Mouse (Mus musculus) CD8-positive naive resting alpha-beta T cell, adult 57 days (primary cell): ENCODE measurements around the gene AA467197. TPM values are rescaled to one million over a fixed set of nuclear protein-coding genes. Genes with fewer than 3 reads are reported as not detected.

Source experiments
- total RNA-seq: library from RNA; stranded (reverse); gene quantifications from one replicate; pipeline ENCODE4 v1.2.4, GENCODE M21; 2023

Gene AA467197
- total RNA-seq, result 1.1 TPM

DNA sequence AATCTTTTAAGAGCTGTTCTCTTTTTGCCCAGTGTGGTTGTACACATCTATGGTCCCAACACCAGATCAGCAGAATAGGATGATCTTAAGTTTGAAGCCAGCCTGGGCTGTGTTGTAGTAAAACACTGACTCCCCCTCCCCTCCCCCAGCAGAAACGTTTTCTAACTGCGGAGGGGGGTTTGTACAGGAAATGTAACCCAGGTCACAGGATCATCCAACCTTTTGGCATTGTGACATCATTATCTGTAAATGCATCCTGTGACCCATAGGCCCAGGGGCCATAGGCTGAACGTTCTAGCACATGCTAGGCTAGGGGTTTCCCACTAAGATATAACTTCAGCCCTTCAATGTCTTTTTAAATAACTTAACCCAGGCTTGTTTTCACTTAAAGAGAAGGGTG is at the start of gene AA467197:
TSS of gene AA467197 (plus strand) at position 301 of the 400 bp plus-strand sequence.

GRCm38 (mm10) chr2:122610746-122611653 is 25.8 kb upstream of the AA467197 start, which contains the start of gene Gatm:
Gene Gatm, minus strand, starts transcription at chr2:122611303.

Other genes with a start within 250 kb of the AA467197 start
- gene Slc28a2, start 210.5 kb upstream of the AA467197 start, total RNA-seq, result 144 TPM
- gene Gm14085, start 152.0 kb upstream of the AA467197 start, total RNA-seq, result 66.0 TPM
- gene Gatm, start 25.7 kb upstream of the AA467197 start, total RNA-seq, result 1.3 TPM
- gene Slc30a4, start 65.7 kb downstream of the AA467197 start, total RNA-seq, result 4.5 TPM
- gene Bloc1s6, start 101.5 kb downstream of the AA467197 start, total RNA-seq, result 24.6 TPM
- gene Sqor, start 128.3 kb downstream of the AA467197 start, total RNA-seq, result 1.2 TPM